Mouse (Mus musculus): ENCODE data around the gene Armcx4.

GRCm38 (mm10) chrX:134661586-134661985, 24.7 kb upstream of the Armcx4 start:
- no peak for TF ChIP-seq CTCF (IDR thresholded peaks at IDR 0.05; ENCODE audit: low read depth)
- TF ChIP-seq EP300 (IDR thresholded peaks at IDR 0.05; ENCODE audit: low read depth): no peak

Measured in liver, embryonic 14.5 days (tissue).